Mouse (Mus musculus) limb, embryonic 11.5 days (tissue): Measurements from ENCODE around the gene Gucy2e. TPM values are rescaled to one million over a fixed set of nuclear protein-coding genes. Genes with fewer than 3 reads are reported as not detected.

Source experiments
- ATAC-seq: fragments of 200-750 bp; cut with Nextera tagmentation; 2 replicates; pipeline ENCODE4 v1.8.0; 2017; ENCODE audit warnings: low read depth; ENCODE audit not compliant: insufficient number of reproducible peaks, low FRiP score, low TSS enrichment
- DNase-seq: peaks from one replicate; pipeline ENCODE4 v3.0.0-alpha.2; 2015; ENCODE audit warnings: low spot score
- H3K27ac ChIP-seq: fragments of 300-500 bp; sonication (generic); replicated peaks from 2 replicates; pipeline ENCODE4 v1.5.1; 2014; ENCODE audit warnings: low read depth, mild to moderate bottlenecking, low read length
- H3K27me3 ChIP-seq: fragments of 300-500 bp; sonication (generic); 2 replicates; pipeline ENCODE4 v1.6.1; 2014; ENCODE audit warnings: mild to moderate bottlenecking, low read length, mixed read lengths; ENCODE audit not compliant: control insufficient read depth, insufficient read depth
- H3K36me3 ChIP-seq: fragments of 300-500 bp; sonication (generic); 2 replicates; pipeline ENCODE4 v1.6.1; 2014; ENCODE audit warnings: mild to moderate bottlenecking, low read length, moderate library complexity, mixed read lengths; ENCODE audit not compliant: control insufficient read depth, insufficient read depth
- H3K4me1 ChIP-seq: fragments of 300-500 bp; sonication (generic); 2 replicates; pipeline ENCODE4 v1.6.1; 2014; ENCODE audit warnings: low read length, mixed read lengths; ENCODE audit not compliant: control insufficient read depth, insufficient read depth
- H3K4me2 ChIP-seq: fragments of 300-500 bp; sonication (generic); 2 replicates; pipeline ENCODE4 v1.6.1; 2014; ENCODE audit warnings: low read depth, mild to moderate bottlenecking, moderate library complexity; ENCODE audit not compliant: severe bottlenecking
- H3K4me3 ChIP-seq: fragments of 300-500 bp; sonication (generic); 2 replicates; pipeline ENCODE4 v1.5.1; 2014; ENCODE audit warnings: low read depth, low read length
- H3K9ac ChIP-seq: fragments of 300-500 bp; sonication (generic); 2 replicates; pipeline ENCODE4 v1.6.1; 2014; ENCODE audit warnings: mild to moderate bottlenecking, low read length
- H3K9me3 ChIP-seq: fragments of 300-500 bp; sonication (generic); 2 replicates; pipeline ENCODE4 v1.6.1; 2016; ENCODE audit warnings: low read length; ENCODE audit not compliant: control insufficient read depth
- WGBS: fragments of 180-500 bp; shearing (Covaris S2); extraction: QIAGEN DNeasy Blood & Tissue Kit; methylation state at CpG from one replicate; pipeline ENCODE4 v1.1.7; 2014; 5-methylcytosine and 5-hydroxymethylcytosine counted together
- polyA plus RNA-seq: library from polyadenylated mRNA; unstranded; fragments of >200 nt; fragmentation: Nextera tagmentation; extraction: Ambion mirVana; gene quantifications from 2 replicates; pipeline ENCODE4 v1.2.1, GENCODE M21; 2014

Gene Gucy2e
- polyA plus RNA-seq, 1 experiment from 2014 or later, result not detected

DNA sequence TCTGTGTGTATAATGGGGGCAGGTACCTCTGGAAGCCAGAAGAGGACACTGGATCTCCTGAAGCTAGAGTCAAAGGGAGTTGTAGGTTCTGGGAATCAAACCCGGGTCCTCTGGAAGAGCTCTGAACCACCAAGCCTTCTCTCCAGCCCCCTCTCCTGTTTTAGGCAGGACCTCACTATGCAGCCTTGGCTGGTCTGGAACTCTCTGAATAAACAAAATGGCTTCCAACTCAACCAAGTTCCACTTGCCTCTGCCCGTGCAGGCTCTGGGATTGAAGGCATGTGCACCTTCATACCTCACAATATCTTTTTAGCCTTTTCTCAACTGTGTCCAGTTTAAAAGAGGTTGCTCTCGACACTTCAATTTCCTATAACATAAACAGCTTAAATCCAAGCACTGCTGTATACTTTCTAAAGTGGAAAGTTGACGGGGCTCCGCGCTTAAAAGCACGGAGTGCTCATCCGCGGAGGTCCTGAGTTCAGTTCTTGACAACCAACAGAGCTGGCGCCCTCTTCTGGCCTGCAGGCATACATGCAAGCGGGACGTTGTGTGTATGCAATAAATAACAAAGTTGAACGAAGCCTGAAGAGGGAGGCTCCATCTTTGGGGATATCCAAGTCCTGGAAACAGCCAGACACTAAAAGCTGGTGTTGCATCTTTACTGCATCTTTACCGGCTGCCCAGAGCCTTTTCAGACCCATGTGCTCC is 14.5 kb upstream of the Gucy2e start:
- ATAC-seq (no peak), DNase-seq (no peak)
- H3K27me3 ChIP-seq, result no peaks in the 10 kb centered on the region
- no peak overlapping the region for H3K4me3 ChIP-seq
- H3K4me1 ChIP-seq, result 0 out of 2 replicates have a peak, but pooled peaks cover 3% of the 10 kb centered on the region
- no peak overlapping the region for H3K27ac ChIP-seq
- no peak overlapping the region for H3K4me2 ChIP-seq
- H3K9me3 ChIP-seq, result no peaks in the 10 kb centered on the region
- H3K9ac ChIP-seq, result no peak overlapping the region
- WGBS, result 60% methylated on average over 14 of the region's 14 CpGs
- H3K36me3 ChIP-seq, result no peaks in the 10 kb centered on the region

DNA sequence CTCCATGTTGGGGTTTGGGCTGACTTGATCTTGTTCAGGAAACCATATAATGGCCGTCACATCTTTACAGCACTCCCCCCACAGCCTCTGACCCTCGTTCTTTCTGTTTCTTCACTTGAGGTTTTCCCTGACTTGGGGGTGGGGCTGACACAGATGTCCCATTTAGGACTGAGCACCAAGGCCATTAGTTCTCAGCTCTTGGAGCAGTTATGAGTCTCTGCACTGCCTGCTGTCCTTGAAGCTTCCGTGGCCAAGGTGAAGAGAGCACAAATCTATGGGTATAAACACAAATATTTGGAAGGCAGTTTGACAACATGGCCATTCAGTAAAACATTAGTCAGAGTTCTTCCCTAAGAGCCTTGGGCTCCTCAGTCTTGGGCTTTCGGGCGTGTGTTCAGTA is 13.3 kb upstream of the Gucy2e start:
- no peak overlapping the region for H3K4me2 ChIP-seq
- H3K4me3 ChIP-seq, result no peak overlapping the region
- ATAC-seq (no peak), DNase-seq (no peak)
- no peaks in the 10 kb centered on the region for H3K27me3 ChIP-seq
- H3K4me1 ChIP-seq, result 0 out of 2 replicates have a peak, but pooled peaks cover 6% of the 10 kb centered on the region
- H3K36me3 ChIP-seq, result no peaks in the 10 kb centered on the region
- H3K27ac ChIP-seq, result no peak overlapping the region
- whole genome bisulfite sequencing, result 84% methylated on average over 5 of the region's 5 CpGs
- no peaks in the 10 kb centered on the region for H3K9me3 ChIP-seq
- H3K9ac ChIP-seq, result no peak overlapping the region

DNA sequence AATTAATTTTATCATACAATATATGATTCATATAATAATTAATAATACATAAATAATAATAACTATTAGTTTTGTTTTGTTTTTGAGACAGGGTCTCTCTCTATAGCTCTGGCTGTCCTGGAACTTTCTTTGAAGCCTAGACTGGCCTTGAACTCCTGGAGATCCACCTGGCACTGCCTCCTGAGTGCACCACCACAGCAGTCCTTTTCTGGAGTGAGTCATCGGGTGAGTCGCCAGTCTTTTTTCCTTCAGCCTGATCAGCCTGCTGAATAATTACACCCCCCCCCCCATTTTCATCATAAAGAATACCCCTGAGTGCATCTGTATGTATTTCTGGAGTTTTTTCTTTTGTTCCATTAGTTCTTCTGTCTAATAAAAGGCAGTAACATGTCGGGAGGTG is 12.3 kb upstream of the Gucy2e start:
- WGBS, result 84% methylated on average over 3 of the region's 3 CpGs
- Histone ChIP-seq H3K27me3 (no peaks in the 10 kb centered on the region), H3K9me3 (no peaks in the 10 kb centered on the region), H3K27ac (no peak overlapping the region), H3K4me3 (no peak overlapping the region), H3K9ac (no peak overlapping the region), H3K4me1 (0 out of 2 replicates have a peak, but pooled peaks cover 6% of the 10 kb centered on the region), H3K4me2 (no peak overlapping the region), H3K36me3 (no peaks in the 10 kb centered on the region)
- no peak for ATAC-seq
- DNase-seq, result no peak

DNA sequence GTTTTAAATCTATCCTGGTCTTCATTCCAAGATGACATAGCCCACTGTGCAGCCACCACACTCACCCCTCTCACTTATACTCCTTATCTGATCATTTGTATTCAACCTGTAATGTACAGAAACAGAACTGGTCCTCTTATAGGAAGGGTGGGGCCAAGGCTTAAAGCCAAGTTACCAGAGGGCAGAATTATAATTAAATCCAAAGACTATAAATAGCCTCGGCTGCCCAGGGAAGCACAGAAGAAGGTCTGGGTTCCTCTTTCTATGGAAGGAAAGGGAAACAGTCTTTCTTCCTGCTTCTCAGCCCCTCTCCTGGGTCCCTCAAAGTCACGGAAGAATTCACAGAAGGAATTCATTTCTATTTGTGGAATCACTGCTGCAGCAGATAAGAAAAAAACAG is 8.8 kb upstream of the Gucy2e start:
- Histone ChIP-seq H3K4me2 (no peak overlapping the region), H3K9me3 (no peaks in the 10 kb centered on the region), H3K4me3 (no peak overlapping the region), H3K4me1 (0 out of 2 replicates have a peak, but pooled peaks cover 3% of the 10 kb centered on the region), H3K9ac (no peak overlapping the region), H3K27me3 (no peaks in the 10 kb centered on the region), H3K36me3 (no peaks in the 10 kb centered on the region), H3K27ac (no peak overlapping the region)
- no peak for ATAC-seq
- DNase-seq, result no peak
- WGBS, result 53% methylated on average over 2 of the region's 2 CpGs

DNA sequence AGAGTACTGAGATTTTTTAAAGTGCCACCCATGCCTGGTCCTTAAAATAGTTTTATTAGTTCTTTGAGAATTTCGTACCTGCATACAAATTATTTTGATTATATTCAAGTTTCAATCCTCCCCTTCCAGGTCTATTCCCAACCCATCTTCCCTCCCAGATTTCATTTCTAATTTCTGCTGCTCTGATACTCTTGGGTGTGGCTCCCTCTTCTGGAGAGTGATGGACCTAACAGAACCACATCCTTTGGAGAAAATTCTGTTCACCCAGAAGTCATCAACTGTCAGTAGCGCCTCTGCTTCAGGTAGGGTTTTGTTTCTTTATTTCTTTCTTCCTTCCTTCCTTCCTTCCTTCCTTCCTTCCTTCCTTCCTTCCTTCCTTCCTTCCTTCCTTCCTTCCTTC is 8.1 kb upstream of the Gucy2e start:
- Histone ChIP-seq H3K4me1 (0 out of 2 replicates have a peak, but pooled peaks cover 3% of the 10 kb centered on the region), H3K4me3 (no peak overlapping the region), H3K27ac (no peak overlapping the region), H3K9ac (no peak overlapping the region), H3K4me2 (no peak overlapping the region), H3K9me3 (no peaks in the 10 kb centered on the region), H3K27me3 (no peaks in the 10 kb centered on the region), H3K36me3 (no peaks in the 10 kb centered on the region)
- 38% methylated on average over 2 of the region's 2 CpGs for WGBS
- DNase-seq (peak; percentile 58), ATAC-seq (no peak)

DNA sequence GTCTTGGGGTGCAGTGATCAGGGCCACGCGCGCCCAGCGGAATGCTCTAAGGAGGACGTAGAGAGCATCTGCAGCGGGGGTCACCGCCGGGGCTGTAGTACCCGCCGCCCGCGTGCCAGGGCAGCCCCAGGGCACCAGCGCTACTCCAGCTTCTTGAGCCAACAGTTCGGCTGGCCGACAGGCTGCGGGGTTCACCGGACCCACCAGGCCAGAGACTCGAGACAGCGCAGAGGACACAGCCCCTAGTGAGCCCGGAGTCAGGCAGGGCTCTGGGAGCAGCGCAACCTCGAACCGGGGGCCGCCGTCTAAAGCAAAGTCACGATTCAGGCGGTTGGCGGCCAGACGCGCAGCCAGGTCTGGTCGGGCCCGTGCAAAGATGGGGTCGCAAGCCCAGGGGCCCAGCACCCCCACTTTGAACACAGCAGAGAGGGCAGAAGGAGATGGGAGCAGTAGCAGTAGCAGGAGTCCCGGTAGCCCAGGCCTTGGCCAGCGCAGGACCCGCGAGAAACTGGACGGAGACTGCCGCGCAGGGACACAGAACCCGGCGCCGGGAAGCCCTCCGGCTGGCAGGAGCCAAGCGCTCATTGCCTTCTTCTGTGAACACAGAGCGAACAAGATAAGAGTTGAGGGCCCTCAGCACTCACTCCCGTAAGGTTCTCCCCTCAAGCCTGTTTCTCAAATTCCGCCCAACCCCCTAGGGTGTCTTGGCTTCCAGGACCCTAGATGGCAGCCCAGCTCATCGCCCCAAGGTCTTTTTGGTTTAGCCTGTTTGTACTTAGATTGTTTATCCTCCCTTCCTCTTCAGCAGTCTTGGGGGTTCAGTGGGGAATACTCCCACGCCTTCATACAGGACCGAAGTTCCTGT is 543 bp downstream of the Gucy2e start:
- Histone ChIP-seq H3K27me3 (peaks cover 36% of the 10 kb centered on the region), H3K36me3 (no peaks in the 10 kb centered on the region), H3K4me2 (peak overlapping the region; percentile 71), H3K4me1 (0 out of 2 replicates have a peak, but pooled peaks cover 8% of the 10 kb centered on the region), H3K27ac (no peak overlapping the region), H3K9ac (peak overlapping the region; percentile 50), H3K9me3 (no peaks in the 10 kb centered on the region), H3K4me3 (peak overlapping the region; percentile 36)
- peak; percentile 46 for DNase-seq
- WGBS, result 2% methylated on average over 51 of the region's 51 CpGs
- ATAC-seq, result 0 out of 2 replicates have a peak, but pooled peaks have one; percentile 13

DNA sequence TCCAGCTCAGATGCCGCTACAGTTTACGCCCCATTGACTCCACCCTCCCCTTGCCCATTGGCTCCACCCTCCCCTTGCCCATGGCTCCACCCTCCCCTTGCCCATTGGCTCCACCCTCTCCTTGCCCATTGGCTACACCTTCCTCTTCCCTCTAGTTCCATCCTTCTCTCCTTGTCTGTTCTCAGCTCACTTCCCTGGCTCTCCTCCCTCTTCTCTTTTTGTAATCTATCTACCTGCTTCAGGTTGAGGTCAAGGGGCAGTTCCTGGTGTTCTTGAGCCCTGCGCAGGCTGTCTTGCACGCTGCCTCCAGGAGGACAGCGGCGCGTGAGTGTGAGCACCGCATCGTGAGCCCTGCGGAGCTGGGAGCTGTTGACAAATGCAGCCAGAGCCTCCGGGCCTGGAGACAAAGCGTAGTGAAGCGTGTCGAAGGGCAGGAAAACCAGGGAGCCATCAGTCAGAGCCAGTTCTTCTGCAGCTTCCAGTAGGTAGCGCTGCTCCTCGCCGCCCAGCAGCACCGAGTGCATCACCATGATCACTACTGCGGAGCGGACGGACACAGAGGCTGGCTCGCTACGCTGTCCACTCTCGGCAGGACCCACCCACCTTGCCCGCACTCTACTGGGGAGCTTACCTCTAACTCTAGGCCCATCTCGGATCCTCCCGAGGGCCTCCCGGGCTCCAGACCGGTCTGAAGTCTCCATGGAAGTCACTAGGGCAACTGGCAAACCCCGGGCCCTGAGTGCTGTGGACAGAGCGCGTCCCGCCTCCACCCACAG is 1.4 kb downstream of the Gucy2e start:
- peaks cover 36% of the 10 kb centered on the region for H3K27me3 ChIP-seq
- ATAC-seq, result 0 out of 2 replicates have a peak, but pooled peaks have one; percentile 54
- 0 out of 2 replicates have a peak, but pooled peaks cover 8% of the 10 kb centered on the region for H3K4me1 ChIP-seq
- no peak overlapping the region for H3K27ac ChIP-seq
- H3K4me3 ChIP-seq, result peak overlapping the region; percentile 36
- no peaks in the 10 kb centered on the region for H3K36me3 ChIP-seq
- no peaks in the 10 kb centered on the region for H3K9me3 ChIP-seq
- peak; percentile 69 for DNase-seq
- 2% methylated on average over 33 of the region's 33 CpGs for WGBS
- peak overlapping the region; percentile 71 for H3K4me2 ChIP-seq
- H3K9ac ChIP-seq, result peak overlapping the region; percentile 50

DNA sequence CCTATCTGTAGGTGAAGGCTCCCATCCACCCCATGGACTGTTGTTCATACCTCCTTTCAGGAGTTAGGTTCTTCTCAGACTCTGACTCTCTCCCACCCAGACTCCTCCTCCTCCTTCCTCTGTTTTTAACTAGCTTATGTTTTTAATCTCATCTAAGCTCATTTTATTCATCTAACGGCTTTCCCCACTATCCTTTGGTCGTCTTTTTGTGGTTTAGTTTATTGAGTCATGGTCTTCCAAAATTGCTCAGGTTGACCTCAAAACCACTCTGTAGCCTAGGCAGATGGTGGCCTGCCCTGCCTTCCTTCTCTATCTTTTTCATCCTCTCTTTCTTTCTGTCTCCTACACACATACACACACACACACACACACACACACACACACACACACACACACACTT is 3.7 kb downstream of the Gucy2e start:
- Histone ChIP-seq H3K4me2 (no peak overlapping the region), H3K4me3 (no peak overlapping the region), H3K9me3 (no peaks in the 10 kb centered on the region), H3K27me3 (peaks cover 34% of the 10 kb centered on the region), H3K27ac (no peak overlapping the region), H3K9ac (no peak overlapping the region), H3K4me1 (0 out of 2 replicates have a peak, but pooled peaks cover 8% of the 10 kb centered on the region), H3K36me3 (no peaks in the 10 kb centered on the region)
- ATAC-seq (no peak), DNase-seq (no peak)
- WGBS, result 61% methylated on average over 2 of the region's 2 CpGs
